Mouse (Mus musculus): ENCODE measurements at regions not wholly inside any gene's neighbourhood (a gene's known extent, or its start where the extent isn't known, plus 50 kb on each side); places are given as distances from the start of the nearest gene placed in this dataset.

GRCm38 (mm10) chr1:27642118-27642517, 954.9 kb upstream of the 4931408C20Rik start:
- Histone ChIP-seq H3K9me3 (ENCODE audit: control insufficient read depth, low read length) (no peaks in the 10 kb centered on the region), H3K27ac (ENCODE audit: low read length) (no peak overlapping the region), H3K4me3 (replicated peaks; ENCODE audit: low read length) (no peak overlapping the region), H3K36me3 (ENCODE audit: control insufficient read depth, insufficient read depth) (no peaks in the 10 kb centered on the region), H3K9ac (replicated peaks; ENCODE audit: low read depth, low read length) (no peak overlapping the region), H3K4me1 (replicated peaks; ENCODE audit: control insufficient read depth, insufficient read depth, low read length) (no peaks in the 10 kb centered on the region), H3K4me2 (ENCODE audit: low read length) (no peak overlapping the region), H3K27me3 (replicated peaks; ENCODE audit: control insufficient read depth, insufficient read depth, low read length) (no peaks in the 10 kb centered on the region)
- peak; percentile 72 for ATAC-seq

- Histone ChIP-seq H3K27ac (ENCODE audit: low read length) (no peak overlapping the region), H3K27me3 (replicated peaks; ENCODE audit: control insufficient read depth, insufficient read depth, low read length) (no peaks in the 10 kb centered on the region), H3K9me3 (ENCODE audit: control insufficient read depth, low read length) (no peaks in the 10 kb centered on the region), H3K4me3 (replicated peaks; ENCODE audit: low read length) (no peak overlapping the region), H3K36me3 (ENCODE audit: control insufficient read depth, insufficient read depth) (no peaks in the 10 kb centered on the region), H3K9ac (replicated peaks; ENCODE audit: low read depth, low read length) (no peak overlapping the region), H3K4me1 (replicated peaks; ENCODE audit: control insufficient read depth, insufficient read depth, low read length) (no peaks in the 10 kb centered on the region), H3K4me2 (ENCODE audit: low read length) (no peak overlapping the region)
- peak; percentile 50; the same call in 1 of the 2 replicates for ATAC-seq
Measured at GRCm38 (mm10) chr1:27629101-27629500, 941.8 kb upstream of the 4931408C20Rik start.

GRCm38 (mm10) chr1:27616250-27616649, 929.0 kb upstream of the 4931408C20Rik start:
- Histone ChIP-seq H3K27ac (ENCODE audit: low read length) (no peak overlapping the region), H3K9ac (replicated peaks; ENCODE audit: low read depth, low read length) (no peak overlapping the region), H3K4me1 (replicated peaks; ENCODE audit: control insufficient read depth, insufficient read depth, low read length) (no peaks in the 10 kb centered on the region), H3K4me2 (ENCODE audit: low read length) (no peak overlapping the region), H3K4me3 (replicated peaks; ENCODE audit: low read length) (no peak overlapping the region), H3K9me3 (ENCODE audit: control insufficient read depth, low read length) (no peaks in the 10 kb centered on the region), H3K27me3 (replicated peaks; ENCODE audit: control insufficient read depth, insufficient read depth, low read length) (no peaks in the 10 kb centered on the region), H3K36me3 (ENCODE audit: control insufficient read depth, insufficient read depth) (no peaks in the 10 kb centered on the region)
- ATAC-seq = peak; percentile 63

GRCm38 (mm10) chr1:27608606-27609005, 921.3 kb upstream of the 4931408C20Rik start:
- no peaks in the 10 kb centered on the region for H3K4me1 ChIP-seq (replicated peaks; ENCODE audit: control insufficient read depth, insufficient read depth, low read length)

GRCm38 (mm10) chr1:27578776-27579175, 891.5 kb upstream of the 4931408C20Rik start:
- no peak overlapping the region for H3K9ac ChIP-seq (replicated peaks; ENCODE audit: low read depth, low read length)

More at GRCm38 (mm10) chr1:27608606-27609005, 921.3 kb upstream of the 4931408C20Rik start:
- 76% methylated on average over 8 of the region's 8 CpGs for WGBS
- Histone ChIP-seq H3K9ac (replicated peaks; ENCODE audit: low read depth, low read length) (no peak overlapping the region), H3K4me2 (ENCODE audit: low read length) (no peak overlapping the region), H3K36me3 (ENCODE audit: control insufficient read depth, insufficient read depth) (no peaks in the 10 kb centered on the region), H3K9me3 (ENCODE audit: control insufficient read depth, low read length) (no peaks in the 10 kb centered on the region), H3K27me3 (replicated peaks; ENCODE audit: control insufficient read depth, insufficient read depth, low read length) (no peaks in the 10 kb centered on the region), H3K4me3 (replicated peaks; ENCODE audit: low read length) (no peak overlapping the region), H3K27ac (ENCODE audit: low read length) (no peak overlapping the region)
- no peak for ATAC-seq

GRCm38 (mm10) chr1:27559426-27559825, 872.2 kb upstream of the 4931408C20Rik start:
- Histone ChIP-seq H3K4me2 (ENCODE audit: low read length) (no peak overlapping the region), H3K9me3 (ENCODE audit: control insufficient read depth, low read length) (no peaks in the 10 kb centered on the region), H3K36me3 (ENCODE audit: control insufficient read depth, insufficient read depth) (no peaks in the 10 kb centered on the region), H3K4me1 (replicated peaks; ENCODE audit: control insufficient read depth, insufficient read depth, low read length) (no peaks in the 10 kb centered on the region), H3K27me3 (replicated peaks; ENCODE audit: control insufficient read depth, insufficient read depth, low read length) (no peaks in the 10 kb centered on the region), H3K27ac (ENCODE audit: low read length) (no peak overlapping the region), H3K4me3 (replicated peaks; ENCODE audit: low read length) (no peak overlapping the region), H3K9ac (replicated peaks; ENCODE audit: low read depth, low read length) (no peak overlapping the region)
- ATAC-seq = no peak

More at GRCm38 (mm10) chr1:27578776-27579175, 891.5 kb upstream of the 4931408C20Rik start:
- no peak overlapping the region for H3K4me3 ChIP-seq (replicated peaks; ENCODE audit: low read length)
- no peak overlapping the region for H3K4me2 ChIP-seq (ENCODE audit: low read length)
- H3K9me3 ChIP-seq (ENCODE audit: control insufficient read depth, low read length) = no peaks in the 10 kb centered on the region
- H3K36me3 ChIP-seq (ENCODE audit: control insufficient read depth, insufficient read depth) = no peaks in the 10 kb centered on the region
- no peaks in the 10 kb centered on the region for H3K27me3 ChIP-seq (replicated peaks; ENCODE audit: control insufficient read depth, insufficient read depth, low read length)
- ATAC-seq = no peak
- no peaks in the 10 kb centered on the region for H3K4me1 ChIP-seq (replicated peaks; ENCODE audit: control insufficient read depth, insufficient read depth, low read length)
- no peak overlapping the region for H3K27ac ChIP-seq (ENCODE audit: low read length)

GRCm38 (mm10) chr1:27510787-27511395, 823.6 kb upstream of the 4931408C20Rik start:
- Histone ChIP-seq H3K4me2 (ENCODE audit: low read length) (no peak overlapping the region), H3K9ac (replicated peaks; ENCODE audit: low read depth, low read length) (no peak overlapping the region), H3K36me3 (ENCODE audit: control insufficient read depth, insufficient read depth) (no peaks in the 10 kb centered on the region), H3K27ac (ENCODE audit: low read length) (no peak overlapping the region), H3K4me3 (replicated peaks; ENCODE audit: low read length) (no peak overlapping the region), H3K4me1 (replicated peaks; ENCODE audit: control insufficient read depth, insufficient read depth, low read length) (no peaks in the 10 kb centered on the region), H3K9me3 (ENCODE audit: control insufficient read depth, low read length) (no peaks in the 10 kb centered on the region), H3K27me3 (replicated peaks; ENCODE audit: control insufficient read depth, insufficient read depth, low read length) (no peaks in the 10 kb centered on the region)
- WGBS = 60% methylated on average over 4 of the region's 4 CpGs
- peak; percentile 55; the same call in 1 of the 2 replicates for ATAC-seq

GRCm38 (mm10) chr1:27503807-27504206, 816.5 kb upstream of the 4931408C20Rik start:
- Histone ChIP-seq H3K9ac (replicated peaks; ENCODE audit: low read depth, low read length) (no peak overlapping the region), H3K4me3 (replicated peaks; ENCODE audit: low read length) (no peak overlapping the region), H3K27ac (ENCODE audit: low read length) (no peak overlapping the region), H3K36me3 (ENCODE audit: control insufficient read depth, insufficient read depth) (no peaks in the 10 kb centered on the region), H3K9me3 (ENCODE audit: control insufficient read depth, low read length) (no peaks in the 10 kb centered on the region), H3K27me3 (replicated peaks; ENCODE audit: control insufficient read depth, insufficient read depth, low read length) (no peaks in the 10 kb centered on the region), H3K4me2 (ENCODE audit: low read length) (no peak overlapping the region), H3K4me1 (replicated peaks; ENCODE audit: control insufficient read depth, insufficient read depth, low read length) (no peaks in the 10 kb centered on the region)
- WGBS = 34% methylated on average over 2 of the region's 2 CpGs
- no peak for ATAC-seq

GRCm38 (mm10) chr1:27478991-27479390, 791.7 kb upstream of the 4931408C20Rik start:
- Histone ChIP-seq H3K9ac (replicated peaks; ENCODE audit: low read depth, low read length) (no peak overlapping the region), H3K4me2 (ENCODE audit: low read length) (no peak overlapping the region), H3K4me1 (replicated peaks; ENCODE audit: control insufficient read depth, insufficient read depth, low read length) (no peaks in the 10 kb centered on the region), H3K27me3 (replicated peaks; ENCODE audit: control insufficient read depth, insufficient read depth, low read length) (no peaks in the 10 kb centered on the region), H3K9me3 (ENCODE audit: control insufficient read depth, low read length) (no peaks in the 10 kb centered on the region), H3K27ac (ENCODE audit: low read length) (no peak overlapping the region), H3K4me3 (replicated peaks; ENCODE audit: low read length) (no peak overlapping the region), H3K36me3 (ENCODE audit: control insufficient read depth, insufficient read depth) (no peaks in the 10 kb centered on the region)
- 60% methylated on average over 2 of the region's 2 CpGs for WGBS
- no peak for ATAC-seq

GRCm38 (mm10) chr1:27446069-27446468, 758.8 kb upstream of the 4931408C20Rik start:
- no peak overlapping the region for H3K9ac ChIP-seq (replicated peaks; ENCODE audit: low read depth, low read length)
- ATAC-seq = no peak

More at GRCm38 (mm10) chr1:27446069-27446468, 758.8 kb upstream of the 4931408C20Rik start:
- H3K4me1 ChIP-seq (replicated peaks; ENCODE audit: control insufficient read depth, insufficient read depth, low read length) = no peaks in the 10 kb centered on the region
- no peaks in the 10 kb centered on the region for H3K9me3 ChIP-seq (ENCODE audit: control insufficient read depth, low read length)
- no peaks in the 10 kb centered on the region for H3K27me3 ChIP-seq (replicated peaks; ENCODE audit: control insufficient read depth, insufficient read depth, low read length)
- H3K4me2 ChIP-seq (ENCODE audit: low read length) = no peak overlapping the region
- no peaks in the 10 kb centered on the region for H3K36me3 ChIP-seq (ENCODE audit: control insufficient read depth, insufficient read depth)
- H3K4me3 ChIP-seq (replicated peaks; ENCODE audit: low read length) = no peak overlapping the region
- no peak overlapping the region for H3K27ac ChIP-seq (ENCODE audit: low read length)
